Mouse (Mus musculus) ovary, postnatal 36 days (tissue): Measurements from ENCODE around the gene Hfe2.

Source experiments
- DNase-seq: peaks from one replicate; pipeline ENCODE4 v3.0.0; 2022; ENCODE audit warnings: low spot score, mixed read lengths

The Hfe2 gene

DNA sequence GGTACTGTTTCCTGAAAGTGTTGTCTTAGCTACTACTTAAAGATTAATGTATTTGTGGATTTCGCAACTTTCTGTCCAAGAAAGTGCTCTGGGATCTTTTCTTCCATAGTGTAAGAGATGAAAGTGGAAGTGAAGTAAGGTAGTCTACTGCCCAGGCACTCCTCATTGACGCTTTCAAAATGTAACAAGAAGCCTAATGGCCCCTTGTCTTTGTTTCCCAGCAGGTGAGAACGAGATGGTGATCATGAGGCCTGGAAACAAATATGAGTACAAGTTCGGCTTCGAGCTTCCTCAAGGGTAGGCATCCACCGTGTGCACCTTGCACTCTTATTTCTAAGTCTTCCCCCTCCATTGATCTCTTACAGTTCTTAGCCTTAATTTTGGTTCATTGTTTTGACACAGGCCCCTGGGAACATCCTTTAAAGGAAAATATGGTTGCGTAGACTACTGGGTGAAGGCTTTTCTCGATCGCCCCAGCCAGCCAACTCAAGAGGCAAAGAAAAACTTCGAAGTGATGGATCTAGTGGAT, 33.8 kb downstream of the Hfe2 start:
- no peak for DNase-seq

DNA sequence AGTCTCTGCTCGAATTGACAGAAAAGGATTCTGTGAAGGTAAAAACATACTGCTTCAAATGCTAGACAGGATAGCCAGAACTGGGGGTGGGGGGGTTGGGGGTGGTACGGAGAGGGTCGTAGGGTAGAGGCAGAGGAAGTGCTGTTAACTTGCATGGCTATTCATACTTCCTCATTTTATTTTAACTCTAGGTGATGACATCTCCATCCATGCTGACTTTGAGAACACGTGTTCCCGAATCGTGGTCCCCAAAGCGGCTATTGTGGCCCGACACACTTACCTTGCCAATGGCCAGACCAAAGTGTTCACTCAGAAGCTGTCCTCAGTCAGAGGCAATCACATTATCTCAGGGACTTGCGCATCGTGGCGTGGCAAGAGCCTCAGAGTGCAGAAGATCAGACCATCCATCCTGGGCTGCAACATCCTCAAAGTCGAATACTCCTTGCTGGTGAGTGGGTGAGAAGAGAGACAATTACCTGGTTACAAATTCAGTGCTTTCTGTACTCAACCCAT, 34.5 kb downstream of the Hfe2 start:
- DNase-seq = no peak

DNA sequence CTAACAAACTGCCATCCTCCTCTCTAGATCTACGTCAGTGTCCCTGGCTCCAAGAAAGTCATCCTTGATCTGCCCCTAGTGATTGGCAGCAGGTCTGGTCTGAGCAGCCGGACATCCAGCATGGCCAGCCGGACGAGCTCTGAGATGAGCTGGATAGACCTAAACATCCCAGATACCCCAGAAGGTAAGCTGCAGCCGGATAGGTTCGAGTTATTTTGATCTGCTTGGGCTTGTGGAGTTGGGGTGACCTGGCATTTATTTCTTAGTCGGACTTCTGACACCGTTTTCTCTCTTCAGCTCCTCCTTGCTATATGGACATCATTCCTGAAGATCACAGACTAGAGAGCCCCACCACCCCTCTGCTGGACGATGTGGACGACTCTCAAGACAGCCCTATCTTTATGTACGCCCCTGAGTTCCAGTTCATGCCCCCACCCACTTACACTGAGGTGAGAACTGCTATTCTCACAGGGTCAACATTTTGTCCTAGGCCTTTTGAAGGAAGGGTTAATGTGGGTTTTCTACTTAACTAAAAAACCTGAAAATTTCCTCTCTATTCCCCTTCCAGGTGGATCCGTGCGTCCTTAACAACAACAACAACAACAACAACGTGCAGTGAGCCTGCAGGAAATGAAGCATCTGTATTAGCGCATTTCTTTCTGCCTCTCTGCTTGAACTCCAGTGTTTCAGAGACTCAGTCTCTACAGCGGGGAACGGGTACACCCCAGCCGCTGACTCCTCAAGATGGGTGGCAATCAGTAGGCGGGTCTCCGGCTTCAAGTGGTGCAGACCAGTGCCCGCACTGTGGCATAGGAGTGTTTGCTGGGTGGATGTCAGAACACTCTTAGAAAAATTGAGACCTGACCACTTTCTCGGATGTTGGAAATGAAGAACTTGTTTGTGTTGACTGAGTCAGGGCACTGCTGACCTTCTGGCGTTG, 35.2 kb downstream of the Hfe2 start:
- DNase-seq = no peak

DNA sequence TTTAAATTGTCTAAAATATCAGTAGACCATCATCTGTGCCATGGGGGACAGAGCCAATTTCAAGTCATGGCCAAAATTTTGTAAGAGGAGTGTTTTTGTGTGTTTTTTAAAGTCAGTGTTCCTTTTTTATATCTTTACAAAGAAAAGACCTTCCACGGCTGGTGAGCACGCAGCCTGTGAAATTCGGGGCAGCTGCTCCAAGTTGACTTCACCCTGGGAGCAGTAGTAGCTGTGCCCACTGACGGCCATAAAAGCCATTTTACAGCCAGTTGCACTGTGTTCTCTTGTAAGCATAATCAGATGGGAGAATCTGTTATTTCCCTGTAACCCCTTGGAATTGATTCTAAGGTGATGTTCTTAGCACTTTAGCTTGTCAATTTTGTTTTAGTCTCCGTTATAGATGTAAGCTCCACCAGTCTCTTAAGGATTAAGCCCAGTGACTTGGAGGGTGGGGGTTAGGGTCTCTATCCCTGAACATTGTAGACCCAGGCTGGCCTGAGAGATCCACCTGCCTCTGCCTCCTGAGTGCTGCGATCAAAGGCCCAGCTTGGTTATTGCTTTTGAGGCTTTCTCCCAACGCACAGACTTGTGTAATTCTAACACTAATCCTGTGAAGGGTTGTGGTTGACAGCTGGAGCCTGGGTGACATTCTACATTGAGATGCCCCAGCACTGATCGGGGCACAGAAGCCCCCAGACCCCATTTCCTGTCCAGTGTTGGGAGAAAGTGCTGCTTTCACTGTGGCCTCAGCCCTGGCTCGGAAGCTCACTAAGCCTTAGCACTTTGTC, 36.1 kb downstream of the Hfe2 start:
- no peak for DNase-seq

DNA sequence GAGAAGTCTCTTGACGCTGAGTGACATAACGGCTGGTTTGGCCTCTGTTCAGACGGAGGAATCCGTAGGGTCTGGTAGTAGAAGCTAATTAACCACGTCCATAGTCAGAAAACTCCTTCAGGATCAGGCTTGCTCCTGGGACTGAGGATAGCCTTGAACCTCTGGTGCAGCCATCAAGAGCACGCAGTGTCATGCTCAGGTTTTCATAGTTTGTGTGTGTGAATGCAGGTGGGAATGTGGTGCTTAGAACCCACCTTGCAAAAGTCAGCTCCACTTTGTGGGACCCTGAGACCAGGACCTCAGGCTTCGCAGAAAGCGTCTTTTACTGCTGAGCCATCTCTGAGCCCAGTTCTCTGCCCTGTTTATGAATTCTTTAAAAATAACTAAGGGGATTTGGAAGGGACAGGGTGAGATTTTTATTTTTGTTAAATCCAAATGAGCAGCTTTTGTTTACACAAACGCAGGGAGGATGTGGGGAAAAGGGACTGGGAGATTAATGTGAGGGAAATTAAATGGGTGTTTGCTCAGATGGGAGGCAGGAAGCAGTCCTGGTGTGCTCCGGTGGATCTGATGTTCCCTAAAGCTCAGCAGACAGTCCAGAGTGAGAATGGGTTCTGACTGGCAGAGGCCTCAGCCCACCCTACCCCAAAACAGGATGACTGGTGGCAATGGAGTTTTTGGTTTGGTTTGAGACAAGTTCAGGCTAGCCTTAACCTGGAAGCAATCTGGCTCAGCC, 37.1 kb downstream of the Hfe2 start:
- DNase-seq = no peak

DNA sequence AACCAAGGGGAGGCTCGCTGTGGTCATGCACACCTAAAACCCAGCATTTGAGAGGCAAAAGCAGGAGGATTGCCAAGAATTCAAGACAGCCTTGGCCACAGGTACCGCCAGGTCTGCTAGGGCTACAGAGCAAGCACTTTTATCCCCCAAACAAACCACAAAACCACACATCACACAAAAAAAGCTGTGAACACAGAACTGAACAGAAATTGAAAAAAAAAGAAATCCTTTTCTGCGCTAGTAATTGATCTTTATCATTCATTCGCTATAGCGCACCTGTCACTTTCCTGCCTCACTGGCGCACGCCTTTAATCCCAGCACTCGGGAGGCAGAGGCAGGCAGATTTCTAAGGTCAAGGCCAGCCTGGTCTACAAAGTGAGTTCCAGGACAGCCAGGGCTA, 38.3 kb downstream of the Hfe2 start:
- no peak for DNase-seq

DNA sequence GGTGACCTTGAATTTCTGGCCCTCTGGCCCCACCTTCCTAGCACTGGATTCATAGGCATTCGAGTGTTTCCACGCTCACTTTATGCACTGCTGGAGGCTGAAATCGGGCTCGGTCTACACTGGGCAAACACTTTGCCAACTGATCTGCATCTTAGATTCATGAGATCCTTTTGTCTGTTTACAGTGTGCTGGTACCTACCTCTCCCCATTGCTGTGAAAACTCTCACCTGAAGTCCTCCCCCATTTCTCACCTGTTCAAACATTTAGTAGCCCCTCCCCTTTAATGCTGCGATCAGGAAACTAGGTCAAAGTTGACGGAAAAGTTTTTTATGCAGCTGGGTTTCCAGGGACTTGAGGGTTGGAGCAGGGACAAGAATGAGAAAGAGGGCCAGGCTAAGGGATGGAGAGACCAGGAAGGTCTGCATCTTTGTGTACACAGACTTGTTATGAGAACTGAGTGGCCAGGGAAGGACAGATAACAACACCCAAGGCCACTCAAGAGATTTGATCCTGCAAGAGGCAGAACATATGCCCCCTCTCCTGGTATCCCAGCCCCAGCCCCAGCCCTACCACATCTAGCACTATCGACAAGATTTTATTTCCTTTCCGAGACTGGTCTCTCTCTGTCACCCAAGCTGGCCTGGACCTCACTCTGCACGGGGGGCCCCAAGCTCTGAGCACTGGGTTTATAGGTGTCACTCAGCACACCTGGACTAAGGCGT, 39.1 kb downstream of the Hfe2 start:
- DNase-seq = no peak

DNA sequence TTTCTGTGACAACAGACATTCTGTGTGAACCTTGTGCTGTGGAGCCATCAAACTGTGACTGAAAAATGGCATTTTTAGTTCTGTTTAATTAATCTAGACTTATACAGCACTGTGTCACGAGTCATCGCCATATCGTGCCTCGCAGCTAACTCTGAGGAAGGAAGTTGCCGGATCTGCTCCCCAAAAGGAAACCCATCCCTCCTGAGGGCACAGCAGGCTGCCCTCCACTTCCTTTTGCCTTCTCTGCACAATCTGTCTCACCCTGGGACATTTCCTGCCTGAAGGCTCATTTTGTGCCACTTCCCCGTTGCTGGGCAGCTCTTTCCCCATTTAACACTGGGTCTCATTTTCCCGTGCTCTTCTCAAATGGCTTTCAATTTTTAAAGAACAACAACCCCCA, 39.7 kb downstream of the Hfe2 start:
- no peak for DNase-seq

DNA sequence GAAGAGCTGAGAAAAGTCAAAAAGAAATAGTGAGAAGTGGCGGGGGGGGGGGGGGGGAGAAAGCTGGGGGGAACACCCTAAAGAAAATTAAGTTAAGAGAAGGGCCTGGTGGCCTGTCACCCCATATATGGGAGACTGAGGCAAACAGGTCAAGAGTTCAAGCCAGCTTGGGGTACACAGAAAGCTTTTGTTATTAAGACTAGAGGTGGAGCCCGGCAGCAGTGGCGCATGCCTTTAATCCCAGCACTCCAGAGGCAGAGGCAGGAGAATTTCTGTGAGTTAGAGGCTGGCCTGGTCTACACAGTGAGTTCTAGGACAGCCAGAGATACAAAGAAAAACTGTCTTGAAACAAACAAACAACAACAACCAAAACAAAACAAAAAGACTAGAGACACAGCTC, 40.1 kb downstream of the Hfe2 start:
- no peak for DNase-seq

DNA sequence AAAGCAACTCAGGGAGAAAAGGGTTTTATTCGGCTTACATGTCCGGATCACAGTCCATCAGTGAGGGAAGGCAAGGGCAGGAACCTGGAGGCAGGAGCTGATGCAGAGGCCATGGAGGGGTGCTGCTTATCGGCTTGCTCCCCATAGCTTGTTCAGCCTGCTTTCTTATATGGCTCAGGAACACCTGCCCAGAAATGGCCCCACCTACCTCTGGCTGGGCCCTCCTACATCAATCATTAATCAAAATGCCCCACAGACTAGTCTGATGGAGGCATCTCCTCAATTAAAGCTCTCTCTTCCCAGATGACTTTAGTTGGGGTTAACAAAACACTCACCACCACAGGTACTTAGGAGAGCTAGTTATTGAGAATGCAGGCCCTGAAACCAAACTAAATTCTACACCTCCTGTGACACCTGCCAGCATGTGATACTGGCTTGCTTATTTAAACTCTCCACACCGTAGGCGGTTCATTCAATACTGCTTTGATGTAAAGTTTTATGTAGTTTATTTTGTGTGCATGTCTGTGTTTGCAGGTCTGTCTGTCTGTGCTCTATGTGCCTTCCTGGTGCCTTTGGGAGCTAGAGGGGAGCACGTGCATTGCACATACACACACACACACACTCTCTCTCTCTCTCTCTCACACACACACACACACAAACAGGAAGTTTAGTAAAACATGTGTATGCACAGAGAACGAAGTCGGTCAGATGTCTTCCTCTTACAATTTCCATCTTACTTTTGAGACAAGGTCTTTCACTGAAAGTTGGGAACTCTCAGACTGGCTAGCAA, 41.9 kb downstream of the Hfe2 start:
- no peak for DNase-seq

DNA sequence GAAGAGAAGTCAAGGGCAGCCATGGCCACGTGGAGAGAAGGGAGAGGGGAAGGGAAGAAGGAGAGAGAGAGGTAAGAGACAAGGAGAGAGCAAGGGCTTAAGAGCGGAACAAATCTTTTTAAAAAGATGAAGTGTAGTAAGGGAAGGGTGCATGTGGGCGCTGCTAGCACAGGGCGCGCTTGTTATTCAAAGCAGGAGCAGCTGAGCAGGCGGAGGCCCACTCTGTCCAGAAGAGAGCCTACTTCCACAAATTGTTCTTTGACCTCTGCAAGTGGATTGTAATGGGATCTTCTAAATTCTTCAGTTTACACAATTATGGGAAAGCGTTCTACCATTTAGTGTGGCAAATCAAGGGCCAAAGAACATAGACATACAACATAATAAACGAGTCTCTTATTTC, 43.6 kb downstream of the Hfe2 start:
- no peak for DNase-seq

DNA sequence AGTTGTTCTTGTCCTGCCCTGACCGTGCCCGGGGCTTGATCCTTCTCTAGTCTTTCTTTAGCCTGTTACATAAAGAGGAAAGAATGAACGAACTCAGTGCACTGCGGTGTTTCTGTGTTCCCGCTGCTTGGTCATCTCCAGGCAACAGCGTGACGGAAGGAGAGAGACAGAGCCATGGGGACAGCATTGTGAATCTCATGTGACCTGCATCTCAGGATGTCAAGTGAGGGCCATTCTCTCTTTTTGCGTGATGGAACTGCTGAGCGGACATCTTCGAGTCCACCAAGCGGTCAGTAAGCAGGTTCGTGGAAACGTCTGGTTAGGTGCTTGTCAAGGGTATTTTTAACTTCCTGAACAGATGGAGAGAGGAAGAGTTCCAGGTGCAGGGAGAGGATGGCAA, 44.5 kb downstream of the Hfe2 start:
- no peak for DNase-seq

DNA sequence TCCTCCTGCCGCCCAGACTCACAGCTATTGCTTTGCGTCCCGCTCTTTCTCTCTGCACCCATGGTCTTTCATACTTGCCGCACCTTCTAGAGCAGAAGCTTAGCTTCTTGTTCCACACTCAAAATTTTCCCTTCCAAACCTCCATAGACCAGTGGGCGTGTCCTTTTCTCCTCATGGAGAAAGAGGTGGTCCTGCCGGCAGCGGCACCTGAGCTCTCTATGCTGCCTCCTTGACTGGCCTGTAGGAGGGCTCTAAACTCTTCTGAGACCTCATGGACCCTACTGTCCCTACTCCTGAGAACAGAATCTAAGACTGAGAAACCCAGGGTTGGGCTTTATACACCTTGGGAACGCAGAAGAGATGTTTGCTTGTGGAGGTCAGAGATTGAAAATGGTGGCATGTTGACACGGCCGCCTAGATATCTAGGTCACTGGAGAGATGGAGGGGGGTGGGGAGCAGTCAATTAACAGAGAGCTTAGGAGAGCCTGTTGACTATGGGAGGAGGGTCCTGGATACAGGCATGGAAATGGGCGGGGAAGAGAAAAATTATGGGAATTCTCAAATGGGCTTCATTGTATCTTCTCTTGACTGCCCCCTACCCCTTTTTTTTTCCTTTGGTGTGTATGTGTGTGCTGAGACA, 45.1 kb downstream of the Hfe2 start:
- DNase-seq = no peak

DNA sequence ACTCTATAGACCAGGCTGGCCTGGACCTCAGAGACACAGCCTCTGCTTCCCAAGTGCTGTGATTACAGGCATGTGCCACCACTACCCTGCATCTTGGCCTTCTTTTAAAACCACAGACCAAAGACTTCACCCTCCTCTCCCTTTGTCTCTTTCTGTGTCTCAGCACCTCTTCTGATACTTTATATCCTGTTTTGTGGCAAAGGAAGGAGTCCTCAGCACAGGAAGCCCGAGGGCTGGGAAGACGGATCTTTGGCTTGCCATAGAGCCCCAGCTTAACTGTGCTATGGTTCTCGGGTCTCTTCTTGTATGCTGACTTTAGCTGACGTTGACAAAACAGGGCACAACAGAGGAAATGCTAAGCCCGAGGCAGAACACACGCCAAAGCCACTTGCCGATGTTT, 45.7 kb downstream of the Hfe2 start:
- DNase-seq = no peak

DNA sequence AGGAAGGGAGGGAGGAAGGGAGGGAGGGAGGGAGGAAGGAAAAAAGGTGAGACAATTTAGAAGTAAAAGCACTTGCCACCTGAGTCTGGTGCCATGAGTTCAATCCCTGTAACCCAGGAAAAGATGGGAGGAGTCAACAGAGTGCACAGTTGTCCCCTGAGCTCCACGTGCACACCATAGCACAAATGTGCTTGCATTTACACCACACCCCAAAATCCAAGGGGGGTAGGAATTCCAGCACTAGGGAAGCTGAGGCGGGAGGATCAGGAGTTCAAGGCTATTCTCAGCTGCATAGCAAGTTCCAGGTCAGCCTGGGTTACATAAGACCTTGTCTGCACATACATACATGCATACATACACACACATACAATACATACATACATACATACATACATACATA, 46.4 kb downstream of the Hfe2 start:
- DNase-seq = no peak

DNA sequence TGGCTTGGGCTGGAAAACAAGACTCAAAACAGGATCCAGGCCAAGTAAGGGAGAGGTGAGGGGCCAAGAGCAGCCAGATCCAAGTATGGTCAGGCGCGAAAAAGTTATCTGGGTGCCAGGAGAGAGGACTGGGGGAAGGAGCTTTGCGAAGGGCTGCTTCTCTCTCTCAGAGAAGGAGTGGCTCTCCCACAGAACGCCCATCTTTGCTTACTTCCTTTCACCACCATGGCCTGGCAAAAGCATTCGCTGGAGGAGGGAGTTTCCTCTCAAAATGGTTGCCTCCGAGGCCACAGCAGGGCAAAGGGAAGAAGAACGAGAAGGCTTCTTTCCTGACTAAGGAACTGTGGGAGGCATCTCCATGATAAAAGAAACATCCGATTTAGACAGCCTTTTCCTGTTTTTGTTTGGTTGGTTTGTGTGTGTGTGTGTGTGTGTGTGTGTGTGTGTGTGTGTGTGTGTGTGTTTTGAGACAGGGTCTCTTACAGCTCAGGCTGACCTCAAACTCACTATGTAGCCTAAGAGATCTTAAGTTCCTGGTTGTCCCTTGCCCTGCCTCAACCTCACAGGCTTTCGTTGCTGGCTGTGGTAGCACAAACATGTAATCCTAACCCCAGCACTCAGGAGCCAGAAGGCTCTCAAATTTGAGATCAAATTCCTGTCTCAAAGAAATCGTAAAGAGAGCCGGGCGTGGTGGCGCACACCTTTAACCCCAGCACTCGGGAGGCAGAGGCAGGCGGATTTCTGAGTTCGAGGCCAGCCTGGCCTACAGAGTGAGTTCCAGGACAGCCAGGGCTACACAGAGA, 47.1 kb downstream of the Hfe2 start:
- DNase-seq = no peak

DNA sequence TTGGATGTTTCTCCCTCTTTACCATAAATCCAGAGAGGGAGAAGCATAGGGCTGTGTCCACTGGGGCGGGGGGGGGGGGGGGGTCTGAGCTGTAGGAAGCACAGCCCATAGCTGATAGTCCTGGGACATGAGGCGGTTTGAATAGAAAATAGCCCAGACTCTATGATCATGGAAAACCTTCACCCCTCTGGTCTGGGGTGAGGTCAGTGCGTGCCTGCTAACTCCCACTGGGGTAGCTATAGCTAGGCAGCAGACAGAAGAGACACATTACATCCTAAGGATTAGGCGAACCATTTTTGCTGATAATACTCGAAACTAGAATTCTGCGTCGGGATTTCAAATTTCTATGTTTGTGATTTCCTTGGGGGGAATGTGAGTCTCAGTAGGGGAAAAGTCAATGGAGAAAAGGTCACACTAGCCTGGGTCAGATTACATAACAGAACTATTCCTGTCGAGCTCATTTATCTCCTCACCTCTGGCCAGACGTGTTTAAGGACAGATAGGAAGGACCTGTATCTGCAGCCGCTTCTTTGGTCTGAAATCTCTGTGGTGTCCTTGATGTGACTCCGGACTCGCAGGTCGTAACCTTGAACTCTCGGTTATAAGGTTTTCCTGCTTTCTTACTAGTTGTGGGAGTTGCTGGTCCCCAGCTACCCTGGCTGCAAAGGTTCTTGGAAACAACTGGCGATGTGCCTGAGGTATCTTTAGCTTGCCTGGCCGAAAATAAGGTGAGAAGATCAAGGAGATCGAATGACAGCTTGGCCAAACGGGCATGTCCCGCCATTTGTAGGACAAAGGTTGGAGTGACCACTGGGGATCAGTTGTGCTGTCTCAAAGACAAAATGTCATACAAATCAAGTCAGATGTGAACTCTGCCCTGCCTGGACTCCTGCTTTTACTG, 48.9 kb downstream of the Hfe2 start:
- DNase-seq = no peak

DNA sequence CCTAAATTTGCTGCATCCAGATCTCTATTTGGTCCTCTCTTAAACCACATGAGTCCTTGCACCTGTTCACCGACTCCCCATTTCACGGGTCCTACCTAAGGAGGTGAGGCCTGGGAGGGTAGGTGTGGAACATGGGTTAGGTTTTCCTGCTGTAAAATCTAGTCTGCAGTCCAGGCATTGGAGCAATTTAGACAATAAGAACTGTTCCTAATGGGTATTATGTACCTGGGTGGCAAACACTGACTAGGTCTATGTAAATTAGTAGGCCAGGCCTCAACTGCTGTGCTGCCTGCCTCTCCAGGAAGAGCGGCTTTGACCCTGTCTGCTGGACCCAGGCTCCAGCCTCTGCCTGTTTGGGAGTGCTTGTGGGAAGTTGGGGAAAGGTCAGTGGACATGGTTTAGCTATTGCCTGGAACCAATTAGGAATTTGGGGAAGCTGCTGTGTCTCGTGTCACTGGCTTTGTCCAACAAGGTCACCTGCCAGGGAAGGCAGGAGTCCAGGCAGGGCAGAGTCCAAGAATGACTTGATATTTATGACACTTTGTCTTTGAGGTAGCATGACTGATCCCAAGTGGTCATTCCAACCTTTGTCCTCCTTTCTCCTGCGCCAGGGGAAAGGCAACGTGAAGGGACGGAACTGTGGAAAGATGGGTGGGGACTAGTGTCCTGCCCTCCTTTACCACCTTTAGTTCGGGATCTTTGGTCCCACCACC, 50.5 kb downstream of the Hfe2 start:
- no peak for DNase-seq
